In the genomic region with DNA sequence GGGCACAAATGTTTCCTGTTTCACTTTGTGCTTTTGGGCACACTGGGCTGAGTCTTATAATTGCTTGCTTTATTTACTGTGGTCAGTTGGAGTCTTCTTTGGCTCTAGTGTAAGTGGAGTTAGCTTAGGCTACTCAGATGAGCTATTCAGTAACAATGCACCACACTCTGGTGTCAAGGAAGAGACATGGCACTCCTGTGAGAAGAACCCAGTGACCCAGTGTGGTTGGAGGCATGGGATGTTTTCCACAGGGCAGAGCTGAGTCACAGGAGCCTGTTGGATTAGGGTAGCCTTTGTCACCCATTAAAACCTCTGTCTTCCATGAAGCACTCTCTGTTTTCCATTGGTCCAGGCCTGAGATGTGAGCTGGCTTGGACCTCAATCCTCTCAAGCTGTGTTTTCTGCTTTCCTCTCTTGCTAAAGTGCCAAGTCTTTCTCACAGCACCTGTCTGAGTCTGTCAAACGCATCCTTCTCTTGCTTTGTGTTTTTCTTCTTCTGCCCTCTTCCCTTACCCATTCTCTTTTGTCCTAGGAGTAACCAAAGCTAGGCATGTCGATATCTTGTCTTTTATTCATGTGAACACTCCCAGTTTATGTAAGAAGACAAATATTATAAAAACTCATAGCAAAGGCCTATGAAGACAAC, we compare ENCODE assay signal across 29 mouse cellular contexts.
DNase-seq lines count a peak whose midpoint lies in the region; ATAC-seq and TF ChIP-seq lines count a peak whose summit lies in the region.
"Had no signal": no experiment of that assay in that cellular context is flagged by ENCODE, and none has a peak within 500 bp of the region (broad histone marks: within the 10 kb centered on the region; RNA-seq: fewer than 3 reads in every experiment).

No protein-coding gene starts in this region.

- H3K4me3 ChIP-seq in limb, embryonic 14.5 days (replicated peaks; ENCODE audit: low read length), result no peak overlapping the region
- no peak overlapping the region for H3K4me3 ChIP-seq in limb, embryonic 10.5 days
- H3K4me3 ChIP-seq: embryonic facial prominence, embryonic 15.5 days; forebrain, embryonic 13.5 days; heart, embryonic 15.5 days; hindbrain, embryonic 12.5 days; limb, embryonic 12.5 days; neural tube, embryonic 12.5 days had no signal

- 80% methylated on average over 2 of the region's 2 CpGs for WGBS in limb, embryonic 14.5 days
- WGBS in limb, embryonic 10.5 days, result 89% methylated on average over 2 of the region's 2 CpGs

- no peaks in the 10 kb centered on the region for H3K36me3 ChIP-seq in limb, embryonic 14.5 days (ENCODE audit: control insufficient read depth, insufficient read depth, low read length)
- H3K36me3 ChIP-seq in limb, embryonic 10.5 days, result no peaks in the 10 kb centered on the region
- H3K36me3 ChIP-seq: embryonic facial prominence, embryonic 15.5 days; heart, embryonic 15.5 days; hindbrain, embryonic 12.5 days; limb, embryonic 12.5 days; neural tube, embryonic 12.5 days had no signal

- H3K9ac ChIP-seq in limb, embryonic 14.5 days (ENCODE audit: low read depth, low read length, severe bottlenecking), result no peak overlapping the region
- H3K9ac ChIP-seq: embryonic facial prominence, embryonic 15.5 days; forebrain, embryonic 13.5 days; heart, embryonic 15.5 days; hindbrain, embryonic 12.5 days; limb, embryonic 12.5 days; neural tube, embryonic 12.5 days had no signal

- TF ChIP-seq POLR2A in limb, embryonic 14.5 days (IDR thresholded peaks at IDR 0.05; ENCODE audit: borderline replicate concordance, extremely low read depth, insufficient read depth, insufficient read length), result no peak

- H3K4me1 ChIP-seq in limb, embryonic 14.5 days (ENCODE audit: control insufficient read depth, insufficient read depth, low read length), result no peaks in the 10 kb centered on the region
- peaks cover 3% of the 10 kb centered on the region; the same call in 1 of the 2 replicates for H3K4me1 ChIP-seq in limb, embryonic 10.5 days
- H3K4me1 ChIP-seq: embryonic facial prominence, embryonic 15.5 days; forebrain, embryonic 13.5 days; heart, embryonic 15.5 days; hindbrain, embryonic 12.5 days; limb, embryonic 12.5 days; neural tube, embryonic 12.5 days had no signal

- intact Hi-C loops in left cerebral cortex, postnatal 36 days (cut with DNase I), result no loop called here

- H3K27ac ChIP-seq in limb, embryonic 14.5 days (replicated peaks; ENCODE audit: low read depth, low read length), result no peak overlapping the region
- H3K27ac ChIP-seq in limb, embryonic 10.5 days, result no peak overlapping the region
- H3K27ac ChIP-seq: embryonic facial prominence, embryonic 15.5 days; forebrain, embryonic 13.5 days; heart, embryonic 15.5 days; hindbrain, embryonic 12.5 days; limb, embryonic 12.5 days; neural tube, embryonic 12.5 days had no signal

- H3K4me2 ChIP-seq in limb, embryonic 14.5 days (replicated peaks; ENCODE audit: low read depth, low read length, severe bottlenecking), result no peak overlapping the region
- H3K4me2 ChIP-seq: embryonic facial prominence, embryonic 15.5 days; forebrain, embryonic 13.5 days; heart, embryonic 15.5 days; hindbrain, embryonic 12.5 days; limb, embryonic 12.5 days; liver, embryonic 11.5 days; midbrain, embryonic 11.5 days; neural tube, embryonic 12.5 days had no signal

- no peaks in the 10 kb centered on the region for H3K9me3 ChIP-seq in limb, embryonic 14.5 days (ENCODE audit: control insufficient read depth, low read length)
- no peaks in the 10 kb centered on the region for H3K9me3 ChIP-seq in limb, embryonic 10.5 days (replicated peaks)
- H3K9me3 ChIP-seq: embryonic facial prominence, embryonic 15.5 days; forebrain, embryonic 13.5 days; heart, embryonic 15.5 days; hindbrain, embryonic 12.5 days; limb, embryonic 12.5 days had no signal

- ATAC-seq in limb, embryonic 14.5 days (ENCODE audit: low FRiP score, low read depth), result 0 out of 2 replicates have a peak, but pooled peaks have one; percentile 23
- ATAC-seq: forebrain, embryonic 13.5 days; intestine, postnatal 0 days; midbrain, embryonic 16.5 days had no signal

- peak; percentile 12 for DNase-seq in gastrocnemius, postnatal 25 days
- DNase-seq in gastrocnemius, postnatal 10 days, result no peak
- peak; percentile 5 for DNase-seq in limb, embryonic 14.5 days (ENCODE audit: low spot score)
- no peak for DNase-seq in limb, embryonic 10.5 days (ENCODE audit: low spot score)
- DNase-seq in fibroblast of lung, adult 2 months (ENCODE audit: low read depth), result peak; percentile 3
- no peak for DNase-seq in right cerebral cortex, postnatal 36 days (ENCODE audit: low spot score in 2 of 2)
- DNase-seq in left cerebral cortex, postnatal 36 days (ENCODE audit: low spot score in 2 of 2), result no peak
- DNase-seq: adrenal gland, postnatal 25 days; B cell, adult 2 months; cerebellum, adult 18-20 months; cerebellum, postnatal 10 days; kidney, adult 9 months; kidney, postnatal 4 days; layer of hippocampus, adult 9-11 months; lung, postnatal 36 days; right cerebral cortex, adult 18-20 months; right cerebral cortex, postnatal 4 days; thymus, adult 2 months; thymus, postnatal 36 days had no signal

- no peaks in the 10 kb centered on the region for H3K27me3 ChIP-seq in limb, embryonic 14.5 days (ENCODE audit: control insufficient read depth, insufficient read depth, low read length)
- H3K27me3 ChIP-seq in limb, embryonic 10.5 days (ENCODE audit: low read depth, poor library complexity, severe bottlenecking), result no peaks in the 10 kb centered on the region
- H3K27me3 ChIP-seq: embryonic facial prominence, embryonic 15.5 days; forebrain, embryonic 13.5 days; heart, embryonic 15.5 days; hindbrain, embryonic 12.5 days; limb, embryonic 12.5 days; neural tube, embryonic 12.5 days had no signal

Comparison
In these comparisons a context has a peak if more than half of its experiments do, and no peak if none do; other contexts are left out.
1. DNase-seq: peak in gastrocnemius, postnatal 25 days (single experiment), limb, embryonic 14.5 days (single experiment) and fibroblast of lung, adult 2 months (single experiment); none in gastrocnemius, postnatal 10 days (single experiment), limb, embryonic 10.5 days (single experiment), right cerebral cortex, postnatal 36 days (0 of 2) and left cerebral cortex, postnatal 36 days (0 of 2).